Mouse (Mus musculus): ENCODE measurements around the gene 1700028K03Rik. TPM values are rescaled to one million over a fixed set of nuclear protein-coding genes. Genes with fewer than 3 reads are reported as not detected.

1700028K03Rik gene
- total RNA-seq, 4 experiments from 2014 or later, result not detected

- DNase-seq (ENCODE audit: low spot score), result no peak
These were observed 11.4 kb downstream of the 1700028K03Rik start for GRCm38 (mm10) chr5:107545927-107546326.

GRCm38 (mm10) chr5:107547955-107548354 lies 13.4 kb downstream of the 1700028K03Rik start:
- no peak for DNase-seq (ENCODE audit: low spot score)

GRCm38 (mm10) chr5:107548444-107548843 lies 13.9 kb downstream of the 1700028K03Rik start:
- DNase-seq (ENCODE audit: low spot score), result no peak

GRCm38 (mm10) chr5:107554336-107554735 lies 19.8 kb downstream of the 1700028K03Rik start:
- no peak for DNase-seq (ENCODE audit: low spot score)

- no peak for DNase-seq (ENCODE audit: low spot score)
These were observed 22.5 kb downstream of the 1700028K03Rik start for GRCm38 (mm10) chr5:107556969-107557368.

- no peak for DNase-seq (ENCODE audit: low spot score)
These were observed 34.6 kb downstream of the 1700028K03Rik start for GRCm38 (mm10) chr5:107569148-107569547.

- peak; percentile 78 for DNase-seq (ENCODE audit: low spot score)
These were observed 63.0 kb downstream of the 1700028K03Rik start, which contains the start of the genes Rpap2 and Glmn for GRCm38 (mm10) chr5:107597301-107598077. TSS of gene Rpap2 (plus strand) at chr5:107597373. TSS of gene Glmn (minus strand) at chr5:107597888.

GRCm38 (mm10) chr5:107598380-107598779 lies 63.9 kb downstream of the 1700028K03Rik start:
- DNase-seq (ENCODE audit: low spot score), result no peak

Other genes with a start within 250 kb of the 1700028K03Rik start
- gene Tgfbr3, start 245.1 kb upstream of the 1700028K03Rik start, total RNA-seq (2022), result 10 to 100 TPM; 38.5 to 48.2 (median 44.6) TPM
- under 1 TPM; 0.11 to 0.52 (median 0.41) TPM for gene Brdt, start 203.6 kb upstream of the 1700028K03Rik start, total RNA-seq (2022)
- under 1 TPM in 2 of 4 experiments, not detected in 2; 0.49 to 0.79 TPM for gene Ephx4, start 132.0 kb upstream of the 1700028K03Rik start, total RNA-seq (2022)
- gene Lpcat2b, start 103.2 kb upstream of the 1700028K03Rik start, total RNA-seq (2022), result not detected
- gene Btbd8, start 96.7 kb upstream of the 1700028K03Rik start, total RNA-seq (2022), result 1 to 10 TPM; 4.9 to 6.3 (median 5.5) TPM
- gene Gm42669, start 27.1 kb upstream of the 1700028K03Rik start, total RNA-seq (2022), result under 1 TPM in 1 of 4 experiments, not detected in 3; 0.09 TPM
- 1 to 10 TPM; 6.3 to 9.5 (median 7.0) TPM for gene Rpap2, start 62.7 kb downstream of the 1700028K03Rik start, total RNA-seq (2022)
- gene Glmn, start 63.2 kb downstream of the 1700028K03Rik start, total RNA-seq (2022), result 1 to 10 TPM; 2.8 to 5.0 (median 3.8) TPM
- gene Gfi1, start 191.3 kb downstream of the 1700028K03Rik start, total RNA-seq (2022), result not detected